In genomic region chr7:143563787-143564186, GRCm38 (mm10) we compare ENCODE assay signal across 28 mouse cellular contexts. TPM values are rescaled to one million over a fixed set of nuclear protein-coding genes. Genes with fewer than 3 reads are reported as not detected.
DNase-seq lines count a peak whose midpoint lies in the region; ATAC-seq and TF ChIP-seq lines count a peak whose summit lies in the region.
"Had no signal": no experiment of that assay in that cellular context is flagged by ENCODE, and none has a peak within 500 bp of the region (broad histone marks: within the 10 kb centered on the region; RNA-seq: fewer than 3 reads in every experiment).

No protein-coding gene starts in this region.

- no peak for TF ChIP-seq RAD21 in MEL (IDR thresholded peaks at IDR 0.05; ENCODE audit: low read depth, low read length)

- H3K9ac ChIP-seq in liver, embryonic 13.5 days: no peak overlapping the region
- H3K9ac ChIP-seq in liver, postnatal 0 days (replicated peaks): no peak overlapping the region
- no peak overlapping the region for H3K9ac ChIP-seq in MEL (ENCODE audit: control insufficient read depth, low read depth, low read length, poor library complexity, severe bottlenecking)
- H3K9ac ChIP-seq: embryonic facial prominence, embryonic 13.5 days; embryonic facial prominence, embryonic 15.5 days; forebrain, embryonic 12.5 days had no signal

- TF ChIP-seq CTCF in liver, postnatal 0 days (IDR thresholded peaks at IDR 0.05; ENCODE audit: low read depth): no peak
- no peak for TF ChIP-seq CTCF in MEL (IDR thresholded peaks at IDR 0.05 in 2 of 3, conservative IDR thresholded peaks at IDR 0.05 in 1 of 3; ENCODE audit: control insufficient read depth in 1 of 3, insufficient read depth in 1 of 3, low read depth in 2 of 3, low read length in 3 of 3, poor library complexity in 1 of 3, severe bottlenecking in 1 of 3)

- H3K36me3 ChIP-seq in liver, embryonic 13.5 days: peaks cover 100% of the 10 kb centered on the region
- H3K36me3 ChIP-seq in liver, postnatal 0 days (replicated peaks; ENCODE audit: insufficient read depth, low read length): peaks cover 85% of the 10 kb centered on the region
- H3K36me3 ChIP-seq in MEL (ENCODE audit: control insufficient read depth in 1 of 2, insufficient read depth in 2 of 2, low read length in 2 of 2): peaks cover 25 to 45% of the 10 kb centered on the region in 2 experiments

- H3K4me3 ChIP-seq in liver, embryonic 13.5 days (replicated peaks): no peak overlapping the region
- H3K4me3 ChIP-seq in liver, postnatal 0 days (ENCODE audit: low read depth, low read length): no peak overlapping the region
- no peak overlapping the region for H3K4me3 ChIP-seq in MEL (ENCODE audit: control insufficient read depth in 1 of 2, insufficient read depth in 1 of 2, low read depth in 2 of 2, low read length in 2 of 2)
- H3K4me3 ChIP-seq: embryonic facial prominence, embryonic 13.5 days; embryonic facial prominence, embryonic 15.5 days; erythroblast, embryonic 14.5 days; forebrain, embryonic 10.5 days; forebrain, embryonic 12.5 days had no signal

- peaks cover 11% of the 10 kb centered on the region; the same call in 1 of the 2 replicates for H3K79me2 ChIP-seq in MEL (ENCODE audit: control insufficient read depth, insufficient read depth, low read length, poor library complexity)

- H3K9me3 ChIP-seq in liver, embryonic 13.5 days (replicated peaks): no peaks in the 10 kb centered on the region
- H3K9me3 ChIP-seq in liver, postnatal 0 days (ENCODE audit: low read length): no peaks in the 10 kb centered on the region
- H3K9me3 ChIP-seq in MEL (replicated peaks; ENCODE audit: insufficient read depth, low read length): no peaks in the 10 kb centered on the region
- H3K9me3 ChIP-seq: embryonic facial prominence, embryonic 13.5 days; embryonic facial prominence, embryonic 15.5 days; forebrain, embryonic 10.5 days; forebrain, embryonic 12.5 days; G1E had no signal

- TF ChIP-seq EP300 in liver, postnatal 0 days (IDR thresholded peaks at IDR 0.05; ENCODE audit: low read depth): no peak
- TF ChIP-seq EP300 in MEL (IDR thresholded peaks at IDR 0.05; ENCODE audit: low read depth in 1 of 2, low read length in 2 of 2): no peak

- DNase-seq in liver, embryonic 13.5 days: no peak
- no peak for DNase-seq in liver, postnatal 0 days
- peak; percentile 21 for DNase-seq in 3134 (ENCODE audit: extremely low read depth, insufficient read length, low spot score)
- DNase-seq in MEL (ENCODE audit: low read depth, low spot score): no peak
- DNase-seq in layer of hippocampus, postnatal 10 days (ENCODE audit: low spot score in 2 of 2): no peak
- no peak for DNase-seq in left cerebral cortex, adult 8-10 months (ENCODE audit: low spot score in 2 of 2)
- DNase-seq: adrenal gland, adult 8-10 months; adrenal gland, postnatal 14 days; B cell, adult 2 months; cerebellum, adult 11 months; cerebellum, adult 18-20 months; cerebellum, adult 8-10 months; cerebellum, adult 9-11 months; cerebellum, postnatal 14 days; cerebellum, postnatal 36 days; embryo, embryonic 11 days had no signal

- H3K4me2 ChIP-seq in liver, embryonic 13.5 days: no peak overlapping the region
- no peak overlapping the region for H3K4me2 ChIP-seq in liver, postnatal 0 days (ENCODE audit: low read depth, low read length)
- H3K4me2 ChIP-seq: embryonic facial prominence, embryonic 13.5 days; embryonic facial prominence, embryonic 15.5 days; forebrain, embryonic 12.5 days had no signal

- H3K27me3 ChIP-seq in liver, embryonic 13.5 days: no peaks in the 10 kb centered on the region
- no peaks in the 10 kb centered on the region for H3K27me3 ChIP-seq in liver, postnatal 0 days (ENCODE audit: insufficient read depth, low read length)
- no peaks in the 10 kb centered on the region for H3K27me3 ChIP-seq in MEL (ENCODE audit: control insufficient read depth in 1 of 2, insufficient read depth in 2 of 2, low read length in 2 of 2)
- H3K27me3 ChIP-seq: CH12.LX; embryonic facial prominence, embryonic 13.5 days; embryonic facial prominence, embryonic 15.5 days; forebrain, embryonic 12.5 days; Patski had no signal

- TF ChIP-seq POLR2A in MEL (IDR thresholded peaks at IDR 0.05; ENCODE audit: control insufficient read depth in 1 of 2, insufficient read depth in 1 of 2, low read depth in 1 of 2, low read length in 2 of 2, poor library complexity in 1 of 2): no peak

- 88% methylated on average over 5 of the region's 5 CpGs for WGBS in liver, embryonic 13.5 days (ENCODE audit: insufficient replicate concordance)
- WGBS in liver, postnatal 0 days (ENCODE audit: insufficient replicate concordance): 88% methylated on average over 5 of the region's 5 CpGs

- peaks cover 35% of the 10 kb centered on the region for H3K4me1 ChIP-seq in liver, embryonic 13.5 days (replicated peaks)
- peaks cover 16% of the 10 kb centered on the region for H3K4me1 ChIP-seq in liver, postnatal 0 days (ENCODE audit: insufficient read depth)
- peaks cover 22 to 43% of the 10 kb centered on the region in 2 experiments for H3K4me1 ChIP-seq in MEL (ENCODE audit: control insufficient read depth in 1 of 2, insufficient read depth in 2 of 2, low read length in 2 of 2)
- H3K4me1 ChIP-seq: embryonic facial prominence, embryonic 13.5 days; embryonic facial prominence, embryonic 15.5 days; forebrain, embryonic 10.5 days; forebrain, embryonic 12.5 days had no signal

- H3K27ac ChIP-seq in liver, embryonic 13.5 days: peak overlapping the region; percentile 6
- H3K27ac ChIP-seq in liver, postnatal 0 days (ENCODE audit: low read depth): no peak overlapping the region
- H3K27ac ChIP-seq in MEL (ENCODE audit: control insufficient read depth, low read depth, low read length): no peak overlapping the region
- H3K27ac ChIP-seq: embryonic facial prominence, embryonic 13.5 days; embryonic facial prominence, embryonic 15.5 days; forebrain, embryonic 10.5 days; forebrain, embryonic 12.5 days had no signal

- ATAC-seq in liver, embryonic 13.5 days (ENCODE audit: low read depth): no peak
- ATAC-seq in liver, postnatal 0 days: no peak
- ATAC-seq: activated CD4-positive, CD25-positive, alpha-beta regulatory T cell, adult 4 months; CD4-positive, CD25-positive, alpha-beta regulatory T cell, adult 4 months; forebrain, embryonic 14.5 days; forebrain, embryonic 16.5 days; Patski had no signal

TF ChIP-seq in MEL, 35 proteins besides CTCF, POLR2A, EP300 and RAD21:
- TF ChIP-seq NRF1 (IDR thresholded peaks at IDR 0.05; ENCODE audit: insufficient read depth, low read depth, low read length, poor library complexity, severe bottlenecking) (no peak), MYC (IDR thresholded peaks at IDR 0.05; ENCODE audit: low read depth, low read length) (no peak), ZMIZ1 (IDR thresholded peaks at IDR 0.05; ENCODE audit: low read depth, low read length) (no peak; the same call in 1 of the 2 replicates), POLR2AphosphoS2 (IDR thresholded peaks at IDR 0.05; ENCODE audit: low read length) (peak; percentile 39), POLR2AphosphoS5 (IDR thresholded peaks at IDR 0.05; ENCODE audit: borderline replicate concordance, low read depth, low read length) (peak; percentile 62; the same call in 1 of the 2 replicates)

RNA-seq across cellular contexts. Expression of gene Nap1l4, which starts 14.9 kb away (rescaled TPM):
- polyA plus RNA-seq in liver, embryonic 13.5 days (2015; fragmentation: Nextera tagmentation; extraction: Ambion mirVana): 96.7 and 108 TPM in 2 replicates
- 55.7 and 61.2 TPM in 2 replicates for polyA plus RNA-seq in liver, postnatal 0 days (2015; fragmentation: Nextera tagmentation; extraction: Ambion mirVana)
- 136 and 165 TPM in 2 replicates for total RNA-seq in MEL (2012; rRNA removed)
- polyA plus RNA-seq in MEL (2012; ENCODE audit: insufficient read depth in 1 of 2, insufficient read length in 2 of 2, low read depth in 1 of 2, low replicate concordance in 2 of 2, missing spikeins in 1 of 2): 100 to 1,000 TPM in 1 of 2 experiments, not detected in 1; 186 TPM
- total RNA-seq in layer of hippocampus, postnatal 10 days (2021): 100 to 1,000 TPM; 133 to 144 TPM
- 100 to 1,000 TPM; 106 to 123 (median 113) TPM for total RNA-seq in left cerebral cortex, adult 8-10 months (2022)

RNA-seq across cellular contexts. Expression of gene Cars, which starts 36.1 kb away (rescaled TPM):
- 64.3 and 69.3 TPM in 2 replicates for polyA plus RNA-seq in liver, embryonic 13.5 days (2015; fragmentation: Nextera tagmentation; extraction: Ambion mirVana)
- polyA plus RNA-seq in liver, postnatal 0 days (2015; fragmentation: Nextera tagmentation; extraction: Ambion mirVana): 18.1 and 22.7 TPM in 2 replicates
- 40.8 and 62.2 TPM in 2 replicates for total RNA-seq in MEL (2012; rRNA removed)
- 10 to 100 TPM in 1 of 2 experiments, not detected in 1; 73.5 TPM for polyA plus RNA-seq in MEL (2012; ENCODE audit: insufficient read depth in 1 of 2, insufficient read length in 2 of 2, low read depth in 1 of 2, low replicate concordance in 2 of 2, missing spikeins in 1 of 2)
- total RNA-seq in layer of hippocampus, postnatal 10 days (2021): 10 to 100 TPM; 63.9 to 72.2 TPM
- 10 to 100 TPM; 50.1 to 58.2 (median 54.2) TPM for total RNA-seq in left cerebral cortex, adult 8-10 months (2022)
